Mouse (Mus musculus): ENCODE measurements around the gene Slc37a1.

GRCm38 (mm10) chr17:31266321-31266950, 20.2 kb upstream of the Slc37a1 start:
- TF ChIP-seq CTCF (IDR thresholded peaks at IDR 0.05; ENCODE audit: low read depth): no peak
- TF ChIP-seq EP300 (IDR thresholded peaks at IDR 0.05; ENCODE audit: low read depth): no peak

All from liver, postnatal 0 days (tissue).